Mouse (Mus musculus) kidney, embryonic 14.5 days (tissue): Measurements from ENCODE around the gene 2310061I04Rik. TPM values are rescaled to one million over a fixed set of nuclear protein-coding genes. Genes with fewer than 3 reads are reported as not detected.

ENCODE experiments used
- ATAC-seq: fragments of 200-750 bp; cut with Nextera tagmentation; 2 replicates; pipeline ENCODE4 v1.8.0; 2017; ENCODE audit warnings: moderate number of reproducible peaks, mild to moderate bottlenecking, moderate TSS enrichment, moderate library complexity; ENCODE audit not compliant: low FRiP score, low TSS enrichment
- H3K27ac ChIP-seq: fragments of 300-500 bp; sonication (generic); 2 replicates; pipeline ENCODE4 v1.5.1; 2014; ENCODE audit warnings: low read depth, mild to moderate bottlenecking, low read length, moderate library complexity, mixed read lengths
- H3K27me3 ChIP-seq: fragments of 300-500 bp; sonication (generic); 2 replicates; pipeline ENCODE4 v1.6.1; 2014; ENCODE audit warnings: mild to moderate bottlenecking, low read length; ENCODE audit not compliant: control insufficient read depth, insufficient read depth
- H3K36me3 ChIP-seq: fragments of 300-500 bp; sonication (generic); 2 replicates; pipeline ENCODE4 v1.6.1; 2014; ENCODE audit warnings: low read length, mixed read lengths; ENCODE audit not compliant: control insufficient read depth, insufficient read depth
- H3K4me1 ChIP-seq: fragments of 300-500 bp; sonication (generic); 2 replicates; pipeline ENCODE4 v1.6.1; 2014; ENCODE audit warnings: low read length, mixed read lengths; ENCODE audit not compliant: control insufficient read depth, insufficient read depth
- H3K4me2 ChIP-seq: fragments of 300-500 bp; sonication (generic); replicated peaks from 2 replicates; pipeline ENCODE4 v1.6.1; 2014; ENCODE audit warnings: low read depth, mild to moderate bottlenecking, low read length
- H3K4me3 ChIP-seq: fragments of 300-500 bp; sonication (generic); 2 replicates; pipeline ENCODE4 v1.5.1; 2014; ENCODE audit warnings: mild to moderate bottlenecking, low read length
- H3K9ac ChIP-seq: fragments of 300-500 bp; sonication (generic); 2 replicates; pipeline ENCODE4 v1.6.1; 2014; ENCODE audit warnings: low read depth, mild to moderate bottlenecking, low read length, moderate library complexity
- H3K9me3 ChIP-seq: fragments of 300-500 bp; sonication (generic); 2 replicates; pipeline ENCODE4 v1.6.1; 2016; ENCODE audit warnings: low read length; ENCODE audit not compliant: control insufficient read depth
- WGBS: fragments of 180-500 bp; shearing (Covaris S2); extraction: QIAGEN DNeasy Blood & Tissue Kit; methylation state at CpG from one replicate; pipeline ENCODE4 v1.1.7; 2014; 5-methylcytosine and 5-hydroxymethylcytosine counted together
- polyA plus RNA-seq: library from polyadenylated mRNA; unstranded; fragments of >200 nt; fragmentation: Nextera tagmentation; extraction: Ambion mirVana; gene quantifications from 2 replicates; pipeline ENCODE4 v1.2.1, GENCODE M21; 2014

Gene 2310061I04Rik
- polyA plus RNA-seq, 1 experiment from 2014 or later: 36.2 TPM

- H3K27me3 ChIP-seq: no peaks in the 10 kb centered on the region
- H3K4me2 ChIP-seq: peak overlapping the region; percentile 58
- H3K4me3 ChIP-seq: peak overlapping the region; percentile 54
- 24% methylated on average over 14 of the region's 17 CpGs for WGBS
- peak overlapping the region; percentile 91; the same call in 1 of the 2 replicates for H3K27ac ChIP-seq
- peaks cover 9% of the 10 kb centered on the region; the same call in 1 of the 2 replicates for H3K36me3 ChIP-seq
- no peak for ATAC-seq
- peaks cover 41% of the 10 kb centered on the region for H3K4me1 ChIP-seq
- H3K9me3 ChIP-seq: no peaks in the 10 kb centered on the region
- H3K9ac ChIP-seq: peak overlapping the region; percentile 60
Observed at GRCm38 (mm10) chr17:35868165-35868820, 28.9 kb downstream of the 2310061I04Rik start.

DNA sequence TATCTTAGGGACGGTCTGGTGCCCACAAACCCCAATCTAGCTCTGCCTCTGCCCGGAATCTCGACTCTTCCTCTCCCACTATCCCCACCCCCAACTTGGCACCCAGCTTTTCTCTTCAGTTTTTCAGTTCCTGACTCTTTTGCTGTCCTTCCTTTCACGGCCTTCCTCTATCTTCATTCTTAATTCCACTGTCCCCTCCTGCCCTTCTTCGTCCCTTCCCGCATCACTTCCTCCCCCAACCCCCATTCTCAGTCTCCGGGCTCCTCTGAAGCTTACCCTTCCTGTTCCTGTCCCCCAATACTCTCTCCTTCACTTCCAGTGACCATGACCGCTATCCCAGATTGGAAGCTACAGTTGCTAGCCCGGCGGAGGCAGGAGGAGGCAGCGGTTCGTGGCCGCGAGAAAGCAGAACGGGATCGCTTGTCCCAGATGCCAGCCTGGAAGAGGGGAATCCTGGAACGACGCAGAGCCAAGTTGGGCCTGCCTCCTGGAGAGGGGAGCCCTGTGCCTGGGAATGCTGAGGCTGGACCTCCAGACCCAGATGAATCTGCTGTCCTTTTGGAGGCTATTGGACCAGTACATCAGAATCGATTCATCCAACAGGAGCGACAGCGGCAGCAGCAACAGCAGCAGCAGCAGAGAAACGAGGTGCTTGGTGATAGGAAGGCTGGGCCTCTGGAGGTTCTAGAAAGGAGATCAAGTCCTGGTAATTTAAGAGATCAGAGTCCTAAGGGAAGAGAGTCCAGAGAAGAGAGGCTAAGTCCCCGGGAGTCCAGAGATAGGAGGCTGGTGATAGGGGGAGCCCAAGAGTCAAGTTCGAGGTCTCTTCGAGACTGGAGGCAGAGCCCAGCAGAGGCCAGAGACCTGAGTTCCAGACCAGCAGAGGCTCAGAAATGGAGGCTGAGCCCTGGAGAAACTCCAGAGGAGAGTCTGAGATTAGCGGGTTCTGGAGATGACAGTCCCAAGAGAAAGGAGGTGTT is 30.0 kb downstream of the 2310061I04Rik start:
- Histone ChIP-seq H3K4me3 (peak overlapping the region; percentile 54), H3K27me3 (no peaks in the 10 kb centered on the region), H3K9me3 (no peaks in the 10 kb centered on the region), H3K36me3 (0 out of 2 replicates have a peak, but pooled peaks cover 3% of the 10 kb centered on the region), H3K4me1 (peaks cover 41% of the 10 kb centered on the region), H3K27ac (peak overlapping the region; percentile 91), H3K9ac (peak overlapping the region; percentile 60), H3K4me2 (peak overlapping the region; percentile 58)
- WGBS: 11% methylated on average over 26 of the region's 26 CpGs
- no peak for ATAC-seq

GRCm38 (mm10) chr17:35866281-35866831 is 30.9 kb downstream of the 2310061I04Rik start:
- H3K27ac ChIP-seq: peak overlapping the region; percentile 91
- under 1% methylated on average over 35 of the region's 38 CpGs for WGBS
- 0 out of 2 replicates have a peak, but pooled peaks cover 3% of the 10 kb centered on the region for H3K36me3 ChIP-seq
- no peaks in the 10 kb centered on the region for H3K27me3 ChIP-seq
- peak overlapping the region; percentile 60 for H3K9ac ChIP-seq
- H3K4me2 ChIP-seq: peak overlapping the region; percentile 58
- peak; percentile 50 for ATAC-seq
- no peaks in the 10 kb centered on the region for H3K9me3 ChIP-seq
- peaks cover 41% of the 10 kb centered on the region for H3K4me1 ChIP-seq
- H3K4me3 ChIP-seq: peak overlapping the region; percentile 54

DNA sequence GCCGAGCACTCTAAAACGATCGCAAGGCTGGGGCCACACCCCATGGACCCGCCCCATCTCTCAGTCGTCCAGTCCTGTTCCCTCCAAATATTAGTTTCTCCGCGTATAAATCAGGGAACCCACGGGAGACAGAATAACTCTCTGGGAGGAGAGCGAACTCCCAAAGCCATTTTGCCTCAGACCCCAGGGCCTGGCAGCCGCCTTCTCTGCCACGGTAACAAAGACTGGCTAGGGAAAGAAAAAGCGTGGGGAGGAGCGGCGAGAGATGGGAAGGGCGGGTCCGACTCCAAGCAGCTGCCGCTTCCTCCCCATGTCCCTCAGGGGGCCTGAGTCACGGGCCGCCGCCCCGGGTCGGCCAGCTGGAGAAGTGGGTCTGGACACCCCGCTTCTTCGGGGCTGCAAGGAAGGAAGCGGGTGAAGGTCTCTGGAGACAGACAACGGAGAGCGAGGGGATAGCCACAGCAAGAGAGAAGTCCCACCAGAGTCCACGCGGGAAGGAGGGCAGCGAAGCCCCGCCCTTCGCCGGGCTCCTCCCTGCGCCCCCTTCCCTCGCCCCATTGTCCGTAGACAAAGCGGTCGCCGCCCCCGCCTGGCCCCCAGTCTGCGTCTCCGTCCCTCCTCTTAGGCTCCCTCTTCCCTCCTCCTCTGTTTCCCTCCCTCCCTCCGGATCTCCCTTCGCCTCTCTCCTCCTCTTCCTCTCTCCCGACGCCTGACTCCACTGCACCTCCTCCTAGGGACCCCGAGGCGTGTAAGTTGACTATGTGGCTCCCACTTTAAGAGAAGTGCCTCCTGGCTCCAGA is 31.6 kb downstream of the 2310061I04Rik start, which contains the start of gene Ppp1r18:
Ppp1r18 (plus strand) TSS at position 113 of the 800 bp plus-strand sequence.
- Histone ChIP-seq H3K9me3 (no peaks in the 10 kb centered on the region), H3K36me3 (no peaks in the 10 kb centered on the region), H3K4me3 (peak within 1 kb of the TSS; percentile 54), H3K9ac (peak within 1 kb of the TSS; percentile 60), H3K4me1 (peaks cover 44% of the 10 kb centered on the region), H3K4me2 (peak within 1 kb of the TSS; percentile 58), H3K27ac (peak within 1 kb of the TSS; percentile 91), H3K27me3 (no peaks in the 10 kb centered on the region)
- ATAC-seq: peak; percentile 65
- WGBS: 1% methylated on average over 46 of the region's 48 CpGs

DNA sequence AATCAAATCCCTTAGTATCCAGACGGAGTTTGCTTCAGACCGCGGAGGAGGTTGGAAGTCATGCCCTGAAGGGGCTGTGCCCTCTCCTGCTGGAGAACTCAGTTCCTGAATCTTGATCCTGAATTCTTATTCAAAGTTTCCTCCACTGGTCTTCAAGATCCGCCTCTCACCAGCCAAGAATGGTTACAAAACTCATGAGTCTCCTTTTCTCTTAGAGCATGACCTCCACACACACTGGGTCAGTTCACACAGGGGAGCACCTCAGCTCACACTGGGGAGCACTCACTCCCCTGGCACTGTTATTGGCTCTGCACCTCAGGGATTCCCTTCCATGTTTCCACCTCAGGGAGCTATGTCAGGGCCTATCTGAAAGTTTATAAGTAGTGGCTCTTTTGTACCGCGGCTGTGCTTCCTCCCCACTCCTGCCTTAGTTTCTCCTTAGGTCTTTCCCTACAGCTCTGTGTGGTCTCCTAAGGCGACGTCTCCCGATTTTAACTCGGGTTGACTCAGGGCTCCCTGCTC is 32.3 kb downstream of the 2310061I04Rik start:
- H3K27me3 ChIP-seq: no peaks in the 10 kb centered on the region
- no peaks in the 10 kb centered on the region for H3K36me3 ChIP-seq
- H3K9ac ChIP-seq: peak overlapping the region; percentile 60
- peak overlapping the region; percentile 54 for H3K4me3 ChIP-seq
- no peaks in the 10 kb centered on the region for H3K9me3 ChIP-seq
- peaks cover 41% of the 10 kb centered on the region for H3K4me1 ChIP-seq
- H3K27ac ChIP-seq: peak overlapping the region; percentile 91
- peak overlapping the region; percentile 58 for H3K4me2 ChIP-seq
- no peak for ATAC-seq
- 24% methylated on average over 10 of the region's 10 CpGs for WGBS

- H3K4me2 ChIP-seq: peak within 1 kb of the TSS; percentile 51
- H3K9me3 ChIP-seq: no peaks in the 10 kb centered on the region
- peaks cover 18% of the 10 kb centered on the region for H3K36me3 ChIP-seq
- peak within 1 kb of the TSS; percentile 73 for H3K9ac ChIP-seq
- ATAC-seq: peak; percentile 91
- no peaks in the 10 kb centered on the region for H3K27me3 ChIP-seq
- peak within 1 kb of the TSS; percentile 75 for H3K27ac ChIP-seq
- H3K4me3 ChIP-seq: peak within 1 kb of the TSS; percentile 77
- H3K4me1 ChIP-seq: peaks cover 13% of the 10 kb centered on the region; the same call in 1 of the 2 replicates
- under 1% methylated on average over 47 of the region's 47 CpGs for WGBS
Observed at GRCm38 (mm10) chr17:35861198-35861857, 35.9 kb downstream of the 2310061I04Rik start, which contains the start of gene Nrm. Gene Nrm, plus strand, starts transcription at chr17:35861318.

GRCm38 (mm10) chr17:35860831-35861197 is 36.4 kb downstream of the 2310061I04Rik start:
- peaks cover 18% of the 10 kb centered on the region for H3K36me3 ChIP-seq
- peak overlapping the region; percentile 51 for H3K4me2 ChIP-seq
- H3K27ac ChIP-seq: peak overlapping the region; percentile 75; the same call in 1 of the 2 replicates
- peak; percentile 10 for ATAC-seq
- no peaks in the 10 kb centered on the region for H3K27me3 ChIP-seq
- peak overlapping the region; percentile 77 for H3K4me3 ChIP-seq
- H3K9me3 ChIP-seq: no peaks in the 10 kb centered on the region
- peak overlapping the region; percentile 73 for H3K9ac ChIP-seq
- peaks cover 13% of the 10 kb centered on the region; the same call in 1 of the 2 replicates for H3K4me1 ChIP-seq
- WGBS: 3% methylated on average over 12 of the region's 12 CpGs
